Mouse (Mus musculus) gastrocnemius, postnatal 4 days (tissue): ENCODE data around the gene 2010300C02Rik. TPM values are rescaled to one million over a fixed set of nuclear protein-coding genes. Genes with fewer than 3 reads are reported as not detected.

Experiments used
- DNase-seq, 2 experiments: peaks; one replicate each; pipeline ENCODE4 v3.0.0; 2021 to 2022; ENCODE audit warnings: low spot score in 2 of 2, mixed read lengths in 2 of 2
- total RNA-seq, 2 experiments: library from RNA; stranded (reverse); gene quantifications; 2 replicates each; pipeline ENCODE4 v1.2.3; 2021

Gene 2010300C02Rik
- total RNA-seq, 2 experiments from 2014 or later = 0.59 to 0.65 TPM

DNA sequence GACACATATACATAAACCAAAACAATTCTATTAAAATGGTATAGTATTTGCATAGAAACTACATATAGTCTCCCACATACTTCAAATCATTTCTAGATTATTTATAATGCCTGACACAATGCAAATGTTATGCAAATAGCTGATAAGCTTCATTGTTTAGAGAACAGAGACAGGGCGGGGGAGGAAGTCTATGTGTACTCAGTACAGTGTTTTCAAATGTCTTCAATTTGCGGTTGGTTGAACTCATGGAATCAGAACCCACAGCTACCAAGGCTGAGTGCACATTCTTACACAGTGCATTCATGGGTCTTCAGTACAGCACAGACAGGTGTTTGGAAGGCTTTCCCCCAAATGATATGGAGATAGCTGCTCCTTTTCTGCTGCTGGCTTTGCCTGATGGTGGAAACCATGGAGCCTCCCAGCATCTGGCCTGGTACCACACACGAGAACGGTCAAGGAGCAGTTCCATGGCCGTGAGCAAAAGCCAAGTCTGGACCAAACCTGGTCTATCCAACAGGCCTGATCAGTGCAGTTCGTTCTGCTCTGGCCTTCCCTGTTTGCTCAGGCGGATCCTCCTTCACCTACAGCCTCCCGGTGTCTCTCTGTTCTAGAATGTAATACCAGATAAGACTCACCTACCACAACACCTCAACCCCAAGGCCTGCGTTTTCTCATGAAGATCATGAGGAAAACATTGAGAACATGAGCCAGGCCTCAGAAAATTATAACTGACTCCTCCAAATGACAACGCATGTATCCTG is 8.1 kb downstream of the 2010300C02Rik start:
- no peak for DNase-seq

DNA sequence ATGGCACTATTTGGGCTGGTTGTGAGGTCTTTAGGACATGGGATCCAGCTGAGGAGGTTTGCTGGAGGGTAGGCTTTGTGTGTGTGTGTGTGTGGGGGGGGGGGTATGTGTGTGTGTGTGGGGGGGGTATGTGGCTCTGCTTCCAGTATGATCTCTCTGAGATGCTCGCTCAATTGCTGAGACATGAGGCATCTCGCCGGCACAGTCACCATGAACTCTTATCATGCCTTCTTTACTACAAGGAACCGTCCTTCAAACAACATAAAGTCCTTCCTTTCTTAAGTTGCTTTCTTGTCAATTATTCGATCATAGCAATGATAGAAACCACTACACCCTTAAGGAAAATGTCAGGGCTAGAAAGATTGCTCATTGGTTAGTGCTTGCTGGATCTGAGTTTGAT is 8.8 kb downstream of the 2010300C02Rik start:
- no peak for DNase-seq

GRCm38 (mm10) chr1:37709736-37710135 is 10.1 kb downstream of the 2010300C02Rik start:
- no peak for DNase-seq

DNA sequence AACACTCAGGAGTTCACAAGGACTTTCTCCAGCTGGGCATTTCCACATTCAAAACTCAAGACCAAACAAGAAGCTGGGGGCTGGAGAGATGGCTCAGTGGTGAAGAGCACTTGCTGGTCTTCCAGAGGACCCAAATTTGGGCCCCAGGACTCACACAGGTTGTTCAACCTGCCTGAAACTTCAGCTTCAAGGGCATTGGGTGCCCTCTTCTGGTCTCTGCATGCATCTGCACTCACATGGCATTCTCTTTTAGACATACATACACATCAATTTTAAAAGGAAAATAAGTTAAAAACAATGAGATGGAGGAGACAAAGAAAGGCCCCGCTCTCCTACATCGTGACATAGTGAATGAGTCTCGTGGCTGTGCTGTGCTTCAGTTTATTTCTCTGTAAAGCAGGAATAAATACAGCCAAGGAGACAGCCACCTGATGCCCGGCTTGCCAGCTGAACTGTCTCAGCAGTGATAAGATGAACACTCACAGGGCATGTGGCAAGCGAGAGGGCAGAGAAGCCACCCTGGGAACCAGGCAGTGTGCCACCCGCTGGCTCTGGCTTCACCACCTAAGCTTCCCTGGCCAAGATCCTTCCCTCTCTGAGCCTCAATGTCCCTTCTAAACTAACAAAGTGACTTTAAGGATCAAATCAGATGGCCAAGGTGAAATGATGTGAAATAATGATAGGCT is 11.5 kb downstream of the 2010300C02Rik start:
- no peak for DNase-seq

- DNase-seq = no peak
Observed at GRCm38 (mm10) chr1:37702326-37702725, 17.6 kb downstream of the 2010300C02Rik start.

GRCm38 (mm10) chr1:37698852-37699439 is 20.9 kb downstream of the 2010300C02Rik start:
- no peak for DNase-seq

- DNase-seq = no peak
Observed at GRCm38 (mm10) chr1:37698186-37698839, 21.6 kb downstream of the 2010300C02Rik start.

GRCm38 (mm10) chr1:37696918-37697317 is 23.0 kb downstream of the 2010300C02Rik start:
- no peak for DNase-seq

- DNase-seq = no peak
Observed at GRCm38 (mm10) chr1:37695732-37696131, 24.2 kb downstream of the 2010300C02Rik start.

DNA sequence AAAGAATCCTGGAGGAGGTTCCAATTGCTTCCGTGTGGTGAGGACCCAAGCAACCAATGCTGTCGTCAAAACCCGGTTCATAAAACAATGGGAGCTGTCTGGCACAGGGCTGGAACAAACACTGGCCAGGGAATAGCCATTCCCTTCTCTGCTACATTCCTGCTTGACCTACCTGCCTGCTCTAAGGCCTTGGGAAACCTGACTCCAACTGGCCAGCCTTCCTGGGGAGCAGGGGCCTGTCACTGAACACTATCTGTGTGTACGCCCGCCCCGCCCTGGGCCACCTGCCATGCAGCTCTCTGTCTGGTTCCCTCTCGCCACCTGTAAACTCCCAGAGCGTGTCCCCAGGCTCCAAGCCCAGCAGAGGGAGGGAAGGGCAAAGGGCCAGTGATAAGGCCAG is 25.5 kb downstream of the 2010300C02Rik start:
- DNase-seq = no peak

DNA sequence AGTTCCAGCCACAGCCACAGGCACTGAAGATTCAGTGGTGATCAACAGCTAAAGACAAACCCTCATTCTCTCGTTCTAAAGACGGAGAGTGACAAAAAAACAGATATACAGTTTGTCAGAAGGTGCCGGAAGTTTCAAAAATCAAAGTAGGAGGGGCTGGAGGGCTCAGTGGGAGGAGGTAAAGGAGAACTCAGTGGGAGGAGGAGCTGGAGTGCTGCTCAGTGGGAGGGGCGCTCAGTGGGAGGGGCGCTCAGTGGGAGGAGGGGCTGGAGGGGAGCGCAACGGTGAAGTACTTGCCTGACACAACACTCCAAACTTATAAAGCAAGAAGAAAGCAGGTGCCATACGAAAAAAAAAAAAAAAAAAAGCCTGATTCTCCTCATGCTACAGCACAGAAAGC is 28.7 kb downstream of the 2010300C02Rik start:
- DNase-seq = no peak

GRCm38 (mm10) chr1:37690665-37691064 is 29.2 kb downstream of the 2010300C02Rik start:
- DNase-seq = no peak

DNA sequence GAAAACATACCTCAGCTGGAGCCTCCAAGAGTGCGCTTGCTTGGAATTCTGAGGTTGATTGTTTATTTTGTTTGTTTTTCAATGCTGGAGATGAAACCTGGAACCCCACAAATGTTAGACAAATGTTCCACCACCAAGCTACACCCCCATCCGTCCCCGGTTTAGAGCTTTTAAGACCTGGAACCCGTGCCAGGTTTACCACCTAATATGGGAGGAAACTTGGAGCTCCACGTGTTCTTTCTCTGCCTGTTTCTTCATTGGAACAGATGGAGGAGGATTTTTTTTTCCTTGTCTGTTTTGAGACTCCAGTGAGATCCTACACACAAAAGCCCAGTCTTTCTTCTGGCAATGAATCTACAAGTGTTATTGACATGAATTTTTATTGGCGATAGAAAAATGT is 30.2 kb downstream of the 2010300C02Rik start:
- DNase-seq = no peak

- no peak for DNase-seq
Observed at GRCm38 (mm10) chr1:37688351-37688750, 31.5 kb downstream of the 2010300C02Rik start.

GRCm38 (mm10) chr1:37687515-37687914 is 32.4 kb downstream of the 2010300C02Rik start:
- DNase-seq = no peak

- no peak for DNase-seq
Observed at GRCm38 (mm10) chr1:37686953-37687441, 32.9 kb downstream of the 2010300C02Rik start.

GRCm38 (mm10) chr1:37678327-37679123 is 41.4 kb downstream of the 2010300C02Rik start:
- DNase-seq = peak; percentile 63 to 80

DNA sequence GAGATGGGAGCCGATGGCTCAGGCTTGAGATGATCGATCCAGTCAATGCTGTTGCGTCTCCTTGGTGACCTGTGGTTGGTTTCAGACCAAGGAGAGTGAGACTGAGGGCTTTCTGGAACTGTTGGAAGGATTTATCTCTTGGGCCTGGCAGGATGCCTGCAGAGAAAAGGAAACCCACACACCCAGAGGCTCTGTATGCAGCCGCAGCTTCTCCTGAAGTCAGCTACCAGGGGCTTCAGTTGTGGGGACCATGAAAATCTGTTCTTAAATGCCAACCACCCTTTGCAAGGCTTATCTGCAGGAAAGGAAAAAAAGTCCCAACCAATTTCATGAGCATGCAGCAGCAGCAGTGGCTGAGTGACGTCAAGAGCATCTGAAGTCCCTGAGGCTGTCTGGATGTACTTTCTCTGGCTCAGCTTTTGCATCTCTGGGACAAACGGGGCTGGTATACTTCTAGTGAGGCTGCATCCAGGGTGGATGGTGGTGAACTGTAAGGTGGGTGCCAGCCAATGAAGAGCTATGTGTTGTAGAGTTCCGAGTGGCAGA is 42.8 kb downstream of the 2010300C02Rik start:
- no peak for DNase-seq

DNA sequence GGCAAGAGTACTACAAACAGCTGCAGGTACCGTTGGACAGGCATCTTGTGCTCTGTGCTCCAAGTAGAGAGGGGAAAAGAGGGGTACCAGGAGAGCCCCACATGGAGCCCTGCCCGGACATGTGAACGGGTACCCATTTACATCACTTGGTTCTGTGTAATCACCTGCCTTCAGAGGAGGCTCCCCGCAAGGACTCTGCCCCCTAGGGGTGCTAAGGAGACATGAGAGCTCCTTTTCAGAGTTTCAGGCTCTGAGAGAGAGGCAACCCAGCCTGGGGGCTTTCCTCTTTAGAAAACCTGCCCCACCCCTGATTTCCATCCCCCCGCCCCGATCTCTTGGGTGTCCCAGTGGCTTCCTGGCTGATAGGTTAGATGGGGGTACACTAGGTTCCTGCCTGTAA is 44.4 kb downstream of the 2010300C02Rik start:
- no peak for DNase-seq

GRCm38 (mm10) chr1:37674266-37674665 is 45.6 kb downstream of the 2010300C02Rik start:
- DNase-seq = no peak
